Mouse (Mus musculus): ENCODE measurements around the gene Gpatch1. TPM values are rescaled to one million over a fixed set of nuclear protein-coding genes. Genes with fewer than 3 reads are reported as not detected.
"Not testable (repeated sequence)": the region's sequence is repeated elsewhere in the genome, so short reads cannot be mapped to it uniquely, and the experiment has no call there.

Gpatch1 gene
- polyA plus RNA-seq, 1 experiment from 2014 or later: 16.1 TPM

- DNase-seq: no peak
- no peaks in the 10 kb centered on the region for H3K27me3 ChIP-seq (ENCODE audit: insufficient read depth, low read length)
- no peak for ATAC-seq (ENCODE audit: insufficient read depth)
- no peaks in the 10 kb centered on the region for H3K4me1 ChIP-seq (ENCODE audit: insufficient read depth)
- H3K27ac ChIP-seq (ENCODE audit: low read depth): no peak overlapping the region
- no peak overlapping the region for H3K4me3 ChIP-seq (ENCODE audit: low read depth, low read length)
- 0 out of 2 replicates have a peak, but pooled peaks have one; percentile 10 for TF ChIP-seq CTCF (IDR thresholded peaks at IDR 0.05; ENCODE audit: low read depth)
- H3K9ac ChIP-seq: no peak overlapping the region
- H3K36me3 ChIP-seq (ENCODE audit: insufficient read depth): no peaks in the 10 kb centered on the region
- H3K4me2 ChIP-seq: no peak overlapping the region
- no peaks in the 10 kb centered on the region for H3K9me3 ChIP-seq (ENCODE audit: low read depth, low read length)
- WGBS: 59% methylated on average over 5 of the region's 5 CpGs
Observed at GRCm38 (mm10) chr7:35267841-35268240, 50.4 kb downstream of the Gpatch1 start.

- Histone ChIP-seq H3K9ac (no peak overlapping the region), H3K4me1 (ENCODE audit: insufficient read depth) (no peaks in the 10 kb centered on the region), H3K4me2 (no peak overlapping the region), H3K27ac (ENCODE audit: low read depth) (no peak overlapping the region), H3K4me3 (ENCODE audit: low read depth, low read length) (no peak overlapping the region), H3K9me3 (ENCODE audit: low read depth, low read length) (no peaks in the 10 kb centered on the region), H3K27me3 (ENCODE audit: insufficient read depth, low read length) (no peaks in the 10 kb centered on the region), H3K36me3 (ENCODE audit: insufficient read depth) (no peaks in the 10 kb centered on the region)
- no peak for DNase-seq
- whole genome bisulfite sequencing: 67% methylated on average over 4 of the region's 4 CpGs
- TF ChIP-seq CTCF (IDR thresholded peaks at IDR 0.05; ENCODE audit: low read depth): peak; percentile 59
- no peak for ATAC-seq (ENCODE audit: insufficient read depth)
Observed at GRCm38 (mm10) chr7:35266666-35267065, 51.6 kb downstream of the Gpatch1 start.

GRCm38 (mm10) chr7:35264746-35265145, 53.5 kb downstream of the Gpatch1 start:
- Histone ChIP-seq H3K4me1 (ENCODE audit: insufficient read depth) (no peaks in the 10 kb centered on the region), H3K4me2 (no peak overlapping the region), H3K36me3 (ENCODE audit: insufficient read depth) (no peaks in the 10 kb centered on the region), H3K9me3 (ENCODE audit: low read depth, low read length) (no peaks in the 10 kb centered on the region), H3K9ac (no peak overlapping the region), H3K27me3 (ENCODE audit: insufficient read depth, low read length) (no peaks in the 10 kb centered on the region), H3K27ac (ENCODE audit: low read depth) (no peak overlapping the region), H3K4me3 (ENCODE audit: low read depth, low read length) (no peak overlapping the region)
- no peak for ATAC-seq (ENCODE audit: insufficient read depth)
- DNase-seq: peak; percentile 86
- peak; percentile 79 for TF ChIP-seq CTCF (IDR thresholded peaks at IDR 0.05; ENCODE audit: low read depth)
- 11% methylated on average over 7 of the region's 7 CpGs for WGBS

DNA sequence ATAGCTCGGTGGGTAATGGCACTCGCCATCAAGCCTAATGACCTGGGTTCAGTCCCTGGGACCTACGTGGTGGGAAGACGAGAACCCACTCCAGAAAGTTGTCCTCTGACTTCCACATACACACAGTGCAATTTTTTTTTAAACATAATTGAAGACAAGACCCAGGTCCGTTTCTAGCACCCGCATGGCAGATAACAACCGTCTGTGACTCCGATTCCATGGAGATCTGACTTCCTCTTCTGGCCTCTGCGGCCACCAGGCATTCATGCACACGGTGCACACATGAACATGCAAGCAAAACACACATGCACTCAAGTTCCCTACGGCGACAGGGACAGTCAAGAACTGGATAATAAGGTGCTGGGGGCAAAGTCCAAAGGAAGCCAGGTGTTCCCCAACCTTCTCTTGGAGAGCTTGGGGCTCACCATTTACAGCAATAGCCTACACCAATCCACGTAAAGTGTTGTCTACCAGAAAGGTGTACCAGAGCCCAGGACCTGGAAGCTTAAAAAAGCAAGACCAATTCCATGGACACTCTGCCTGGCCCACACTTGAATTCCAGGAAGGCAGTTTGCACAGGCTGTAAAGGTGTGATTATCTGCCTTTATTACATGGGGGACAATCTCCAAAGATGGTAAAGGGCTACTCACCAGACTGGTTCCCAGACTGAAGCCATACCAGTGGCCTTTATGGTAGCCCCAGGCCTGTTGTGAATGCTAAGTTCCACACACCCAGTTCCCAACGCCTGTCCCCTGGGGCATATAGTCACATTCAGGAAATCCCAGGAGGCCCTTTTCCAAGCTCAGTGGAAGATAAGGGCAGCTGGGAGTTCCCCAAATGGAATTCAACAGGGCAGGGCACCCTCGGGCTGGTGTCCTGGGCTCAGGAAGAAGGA, 54.4 kb downstream of the Gpatch1 start:
- Histone ChIP-seq H3K9me3 (ENCODE audit: low read depth, low read length) (no peaks in the 10 kb centered on the region), H3K9ac (no peak overlapping the region), H3K4me2 (no peak overlapping the region), H3K27ac (ENCODE audit: low read depth) (no peak overlapping the region), H3K36me3 (ENCODE audit: insufficient read depth) (no peaks in the 10 kb centered on the region), H3K4me1 (ENCODE audit: insufficient read depth) (no peaks in the 10 kb centered on the region), H3K4me3 (ENCODE audit: low read depth, low read length) (no peak overlapping the region), H3K27me3 (ENCODE audit: insufficient read depth, low read length) (no peaks in the 10 kb centered on the region)
- ATAC-seq (ENCODE audit: insufficient read depth) (no peak), DNase-seq (no peak)
- TF ChIP-seq CTCF (IDR thresholded peaks at IDR 0.05; ENCODE audit: low read depth): no peak
- WGBS: 74% methylated on average over 15 of the region's 15 CpGs

GRCm38 (mm10) chr7:35259384-35259783, 58.9 kb downstream of the Gpatch1 start:
- DNase-seq: no peak
- H3K9ac ChIP-seq: no peak overlapping the region
- H3K27ac ChIP-seq (ENCODE audit: low read depth): no peak overlapping the region
- no peak for ATAC-seq (ENCODE audit: insufficient read depth)
- no peaks in the 10 kb centered on the region for H3K27me3 ChIP-seq (ENCODE audit: insufficient read depth, low read length)
- no peak overlapping the region for H3K4me2 ChIP-seq
- WGBS: 85% methylated on average over 8 of the region's 8 CpGs
- H3K4me3 ChIP-seq (ENCODE audit: low read depth, low read length): no peak overlapping the region
- peak; percentile 61 for TF ChIP-seq CTCF (IDR thresholded peaks at IDR 0.05; ENCODE audit: low read depth)
- H3K4me1 ChIP-seq (ENCODE audit: insufficient read depth): no peaks in the 10 kb centered on the region
- H3K36me3 ChIP-seq (ENCODE audit: insufficient read depth): no peaks in the 10 kb centered on the region
- H3K9me3 ChIP-seq (ENCODE audit: low read depth, low read length): no peaks in the 10 kb centered on the region

- no peaks in the 10 kb centered on the region for H3K9me3 ChIP-seq (ENCODE audit: low read depth, low read length)
- peak overlapping the region; percentile 42; the same call in 1 of the 2 replicates for H3K27ac ChIP-seq (ENCODE audit: low read depth)
- no peak overlapping the region for H3K4me2 ChIP-seq
- H3K9ac ChIP-seq: no peak overlapping the region
- WGBS: 39% methylated on average over 7 of the region's 7 CpGs
- no peaks in the 10 kb centered on the region for H3K4me1 ChIP-seq (ENCODE audit: insufficient read depth)
- TF ChIP-seq CTCF (IDR thresholded peaks at IDR 0.05; ENCODE audit: low read depth): no peak
- DNase-seq (peak; percentile 75), ATAC-seq (ENCODE audit: insufficient read depth) (peak; percentile 63; the same call in 1 of the 2 replicates)
- H3K27me3 ChIP-seq (ENCODE audit: insufficient read depth, low read length): no peaks in the 10 kb centered on the region
- H3K4me3 ChIP-seq (ENCODE audit: low read depth, low read length): no peak overlapping the region
- no peaks in the 10 kb centered on the region for H3K36me3 ChIP-seq (ENCODE audit: insufficient read depth)
Observed at GRCm38 (mm10) chr7:35258294-35258693, 59.9 kb downstream of the Gpatch1 start.

- DNase-seq (peak; percentile 79), ATAC-seq (ENCODE audit: insufficient read depth) (peak; percentile 86)
- TF ChIP-seq CTCF (IDR thresholded peaks at IDR 0.05; ENCODE audit: low read depth): peak; percentile 62
- Histone ChIP-seq H3K27me3 (ENCODE audit: insufficient read depth, low read length) (no peaks in the 10 kb centered on the region), H3K27ac (ENCODE audit: low read depth) (no peak overlapping the region), H3K36me3 (ENCODE audit: insufficient read depth) (no peaks in the 10 kb centered on the region), H3K9ac (no peak overlapping the region), H3K4me1 (ENCODE audit: insufficient read depth) (no peaks in the 10 kb centered on the region), H3K4me3 (ENCODE audit: low read depth, low read length) (peak overlapping the region; percentile 16; the same call in 1 of the 2 replicates), H3K4me2 (peak overlapping the region; percentile 50), H3K9me3 (ENCODE audit: low read depth, low read length) (no peaks in the 10 kb centered on the region)
- 10% methylated on average over 13 of the region's 13 CpGs for WGBS
Observed at GRCm38 (mm10) chr7:35252041-35252558, 66.1 kb downstream of the Gpatch1 start.

- not testable (repeated sequence) for H3K4me1 ChIP-seq (ENCODE audit: insufficient read depth); H3K9me3 ChIP-seq (ENCODE audit: low read depth, low read length); H3K4me3 ChIP-seq (ENCODE audit: low read depth, low read length); H3K27ac ChIP-seq (ENCODE audit: low read depth); ATAC-seq (ENCODE audit: insufficient read depth); H3K4me2 ChIP-seq; DNase-seq; H3K36me3 ChIP-seq (ENCODE audit: insufficient read depth); H3K9ac ChIP-seq; H3K27me3 ChIP-seq (ENCODE audit: insufficient read depth, low read length)
- 56% methylated on average over 2 of the region's 3 CpGs for WGBS
Observed at GRCm38 (mm10) chr7:35237935-35238334, 80.3 kb downstream of the Gpatch1 start.

Data from lung, embryonic 14.5 days (tissue).